Mouse (Mus musculus) retina, postnatal 1 day (tissue): ENCODE data around the gene Zmat5.

Experiments
- DNase-seq: peaks from one replicate; pipeline ENCODE4 v3.0.0-alpha.2; 2012

Gene Zmat5

GRCm38 (mm10) chr11:4738719-4739118 is 34.2 kb downstream of the Zmat5 start:
- DNase-seq, result no peak

GRCm38 (mm10) chr11:4740785-4741184 is 36.3 kb downstream of the Zmat5 start:
- no peak for DNase-seq

- DNase-seq, result no peak
These were observed 40.2 kb downstream of the Zmat5 start for GRCm38 (mm10) chr11:4744691-4745090.

GRCm38 (mm10) chr11:4745969-4746368 is 41.5 kb downstream of the Zmat5 start:
- DNase-seq, result peak; percentile 50

- no peak for DNase-seq
These were observed 42.3 kb downstream of the Zmat5 start, which contains the start of gene Cabp7 for GRCm38 (mm10) chr11:4746733-4747132. Gene Cabp7 (minus strand): TSS chr11:4746778.

- DNase-seq, result no peak
These were observed 42.8 kb downstream of the Zmat5 start for GRCm38 (mm10) chr11:4747285-4747684.

GRCm38 (mm10) chr11:4750263-4750662 is 45.8 kb downstream of the Zmat5 start:
- peak; percentile 79 for DNase-seq

GRCm38 (mm10) chr11:4752836-4753235 is 48.4 kb downstream of the Zmat5 start:
- DNase-seq, result peak; percentile 82

GRCm38 (mm10) chr11:4754036-4754435 is 49.6 kb downstream of the Zmat5 start:
- no peak for DNase-seq

- DNase-seq, result no peak
These were observed 50.4 kb downstream of the Zmat5 start for GRCm38 (mm10) chr11:4754867-4755266.

GRCm38 (mm10) chr11:4756460-4756859 is 52.0 kb downstream of the Zmat5 start:
- no peak for DNase-seq

- no peak for DNase-seq
These were observed 52.7 kb downstream of the Zmat5 start for GRCm38 (mm10) chr11:4756984-4757788.

GRCm38 (mm10) chr11:4757789-4758158 is 53.3 kb downstream of the Zmat5 start:
- no peak for DNase-seq

- DNase-seq, result peak; percentile 75
These were observed 56.0 kb downstream of the Zmat5 start for GRCm38 (mm10) chr11:4760438-4760837.

- no peak for DNase-seq
These were observed 57.5 kb downstream of the Zmat5 start for GRCm38 (mm10) chr11:4761991-4762390.

GRCm38 (mm10) chr11:4762511-4762910 is 58.0 kb downstream of the Zmat5 start:
- no peak for DNase-seq

GRCm38 (mm10) chr11:4763631-4764030 is 59.2 kb downstream of the Zmat5 start:
- DNase-seq, result no peak

- DNase-seq, result no peak
These were observed 60.0 kb downstream of the Zmat5 start for GRCm38 (mm10) chr11:4764476-4764875.

- DNase-seq, result no peak
These were observed 63.9 kb downstream of the Zmat5 start for GRCm38 (mm10) chr11:4768399-4768798.

- DNase-seq, result no peak
These were observed 64.8 kb downstream of the Zmat5 start for GRCm38 (mm10) chr11:4769293-4769692.

GRCm38 (mm10) chr11:4769881-4770280 is 65.4 kb downstream of the Zmat5 start:
- no peak for DNase-seq

- no peak for DNase-seq
These were observed 67.3 kb downstream of the Zmat5 start for GRCm38 (mm10) chr11:4771756-4772155.

- peak; percentile 78 for DNase-seq
These were observed 68.4 kb downstream of the Zmat5 start for GRCm38 (mm10) chr11:4772925-4773324.

GRCm38 (mm10) chr11:4780927-4781326 is 76.4 kb downstream of the Zmat5 start:
- no peak for DNase-seq

- DNase-seq, result no peak
These were observed 78.6 kb downstream of the Zmat5 start for GRCm38 (mm10) chr11:4783116-4783515.
